Mouse (Mus musculus): ENCODE data around the gene Tmem165. TPM values are rescaled to one million over a fixed set of nuclear protein-coding genes. Genes with fewer than 3 reads are reported as not detected.
A peak's percentile ranks its signal among the peaks of the same experiment; 100 is the strongest.

The Tmem165 gene
- total and polyA plus RNA-seq, 2 experiments = 11.0 to 15.1 TPM

DNA sequence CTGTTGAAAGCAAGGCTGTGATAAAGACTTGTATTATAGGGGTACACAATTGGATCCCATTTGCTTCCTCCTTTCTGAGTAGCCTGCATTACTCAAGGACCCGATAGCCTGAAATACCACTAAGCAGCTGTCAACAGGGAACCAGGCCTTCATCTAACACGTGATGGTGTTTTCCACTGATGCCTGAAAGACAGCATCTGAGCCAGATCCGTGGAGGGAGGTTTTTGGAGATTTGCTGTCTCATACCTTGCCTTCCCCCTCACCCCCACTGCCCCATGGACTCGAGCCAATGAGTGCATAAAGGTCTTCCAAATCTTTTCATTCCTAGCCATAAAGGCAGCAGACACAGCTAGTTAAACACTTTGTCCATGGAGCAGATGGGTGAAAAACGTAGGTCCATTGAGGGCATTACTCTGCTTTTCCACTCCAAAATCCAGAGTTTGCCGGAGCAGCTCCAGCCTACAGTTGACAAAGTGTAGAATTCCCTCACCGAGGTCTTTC is 44.5 kb upstream of the Tmem165 start:
- H3K27me3 ChIP-seq (ENCODE audit: control insufficient read depth, insufficient read depth, low read length) = no peaks in the 10 kb centered on the region
- H3K4me3 ChIP-seq (ENCODE audit: insufficient read depth, low read depth, low read length) = no peak overlapping the region
- H3K36me3 ChIP-seq (ENCODE audit: control insufficient read depth, insufficient read depth, low read length) = no peaks in the 10 kb centered on the region
- H3K27ac ChIP-seq (replicated peaks; ENCODE audit: insufficient read depth, low read depth, low read length) = no peak overlapping the region
- no peak overlapping the region for H3K9ac ChIP-seq (ENCODE audit: low read depth, low read length)
- DNase-seq (ENCODE audit: extremely low read depth, low read depth, low spot score) = no peak
- WGBS = 63% methylated on average over 7 of the region's 7 CpGs
- H3K4me1 ChIP-seq (ENCODE audit: control insufficient read depth, insufficient read depth, low read length) = peaks cover 3% of the 10 kb centered on the region; the same call in 1 of the 2 replicates
- no peak for TF ChIP-seq POLR2A (IDR thresholded peaks at IDR 0.05; ENCODE audit: extremely low read depth, insufficient read depth, low read length)
- no peak for TF ChIP-seq CTCF (IDR thresholded peaks at IDR 0.05; ENCODE audit: low read depth, low read length)
- H3K79me2 ChIP-seq (ENCODE audit: control insufficient read depth, insufficient read depth, low read length) = no peaks in the 10 kb centered on the region

DNA sequence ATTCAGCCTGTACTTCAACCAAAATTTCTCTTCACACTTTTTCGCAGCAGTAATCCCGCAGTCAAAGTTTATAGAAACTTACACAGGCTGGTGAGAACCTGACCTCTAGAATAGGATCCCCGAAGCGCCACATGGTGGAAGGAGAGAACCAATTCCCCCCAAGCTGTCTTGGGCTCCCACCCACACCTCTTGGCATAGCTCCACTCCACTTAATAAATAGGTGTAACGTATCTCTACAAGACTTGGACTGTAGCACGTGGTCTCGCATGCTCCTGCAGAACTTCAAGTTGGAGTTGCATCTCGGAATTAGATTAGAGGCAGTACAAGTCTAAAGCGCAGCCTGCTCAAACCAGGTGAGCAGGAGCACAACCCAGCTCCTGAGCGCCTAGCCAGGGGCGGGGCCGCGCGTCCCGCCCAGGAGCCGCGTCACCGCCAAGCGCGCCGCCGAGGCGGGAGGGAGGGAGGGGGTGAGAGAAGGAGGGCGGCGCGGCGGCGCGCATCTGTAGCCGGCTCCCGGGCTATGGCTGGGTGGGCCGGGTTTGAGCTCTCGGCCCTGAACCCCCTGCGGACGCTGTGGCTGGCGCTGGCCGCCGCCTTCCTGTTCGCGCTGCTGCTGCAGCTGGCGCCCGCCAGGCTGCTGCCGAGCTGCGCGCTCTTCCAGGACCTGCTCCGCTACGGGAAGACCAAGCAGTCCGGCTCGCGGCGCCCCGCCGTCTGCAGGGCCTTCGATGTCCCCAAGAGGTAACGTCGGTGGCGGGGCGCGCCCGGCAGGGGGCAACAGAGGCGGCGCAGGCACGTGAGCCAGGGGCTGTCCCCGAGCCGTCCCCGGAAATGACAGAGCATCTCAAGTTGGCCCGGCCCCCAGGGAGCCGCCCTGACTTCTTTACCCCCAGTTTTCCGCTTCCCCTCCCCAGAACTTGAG is 43.6 kb upstream of the Tmem165 start, which contains the start of gene Srd5a3:
Gene Srd5a3, plus strand, starts transcription at position 464 of the 922 bp plus-strand sequence.
- peak within 1 kb of the TSS; percentile 84 for H3K27ac ChIP-seq (replicated peaks; ENCODE audit: insufficient read depth, low read depth, low read length)
- no peaks in the 10 kb centered on the region for H3K36me3 ChIP-seq (ENCODE audit: control insufficient read depth, insufficient read depth, low read length)
- H3K4me1 ChIP-seq (ENCODE audit: control insufficient read depth, insufficient read depth, low read length) = peaks cover 3% of the 10 kb centered on the region; the same call in 1 of the 2 replicates
- peak within 1 kb of the TSS; percentile 83 for H3K4me3 ChIP-seq (ENCODE audit: insufficient read depth, low read depth, low read length)
- TF ChIP-seq CTCF (IDR thresholded peaks at IDR 0.05; ENCODE audit: low read depth, low read length) (peak; percentile 73), POLR2A (IDR thresholded peaks at IDR 0.05; ENCODE audit: extremely low read depth, insufficient read depth, low read length) (peak; percentile 79)
- no peaks in the 10 kb centered on the region for H3K79me2 ChIP-seq (ENCODE audit: control insufficient read depth, insufficient read depth, low read length)
- H3K27me3 ChIP-seq (ENCODE audit: control insufficient read depth, insufficient read depth, low read length) = no peaks in the 10 kb centered on the region
- WGBS = 3% methylated on average over 52 of the region's 69 CpGs
- peak; percentile 69 for DNase-seq (ENCODE audit: extremely low read depth, low read depth, low spot score)
- peak within 1 kb of the TSS; percentile 91 for H3K9ac ChIP-seq (ENCODE audit: low read depth, low read length)

DNA sequence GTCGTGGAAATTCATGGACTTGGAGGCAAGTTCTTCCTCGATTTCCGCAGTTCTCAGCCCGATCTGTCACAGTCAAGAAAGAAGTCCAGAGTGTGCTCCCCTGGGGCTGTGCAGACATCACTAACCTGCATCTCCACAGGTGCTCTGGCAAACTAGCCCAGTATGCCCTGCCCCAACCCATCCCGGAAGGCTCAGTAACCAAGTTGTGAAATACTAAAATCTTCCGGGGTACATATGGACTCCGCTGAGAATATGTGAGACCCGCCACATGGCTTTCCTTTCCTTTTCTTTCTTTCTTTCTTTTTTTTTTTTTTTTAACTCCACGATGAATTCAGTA is 43.0 kb upstream of the Tmem165 start:
- TF ChIP-seq CTCF (IDR thresholded peaks at IDR 0.05; ENCODE audit: low read depth, low read length) = no peak
- TF ChIP-seq POLR2A (IDR thresholded peaks at IDR 0.05; ENCODE audit: extremely low read depth, insufficient read depth, low read length) = no peak
- Histone ChIP-seq H3K36me3 (ENCODE audit: control insufficient read depth, insufficient read depth, low read length) (no peaks in the 10 kb centered on the region), H3K79me2 (ENCODE audit: control insufficient read depth, insufficient read depth, low read length) (no peaks in the 10 kb centered on the region), H3K4me1 (ENCODE audit: control insufficient read depth, insufficient read depth, low read length) (peaks cover 3% of the 10 kb centered on the region; the same call in 1 of the 2 replicates), H3K27ac (replicated peaks; ENCODE audit: insufficient read depth, low read depth, low read length) (peak overlapping the region; percentile 37), H3K27me3 (ENCODE audit: control insufficient read depth, insufficient read depth, low read length) (no peaks in the 10 kb centered on the region), H3K9ac (ENCODE audit: low read depth, low read length) (peak overlapping the region; percentile 91), H3K4me3 (ENCODE audit: insufficient read depth, low read depth, low read length) (peak overlapping the region; percentile 83)
- WGBS = 10% methylated on average over 9 of the region's 9 CpGs
- no peak for DNase-seq (ENCODE audit: extremely low read depth, low read depth, low spot score)

DNA sequence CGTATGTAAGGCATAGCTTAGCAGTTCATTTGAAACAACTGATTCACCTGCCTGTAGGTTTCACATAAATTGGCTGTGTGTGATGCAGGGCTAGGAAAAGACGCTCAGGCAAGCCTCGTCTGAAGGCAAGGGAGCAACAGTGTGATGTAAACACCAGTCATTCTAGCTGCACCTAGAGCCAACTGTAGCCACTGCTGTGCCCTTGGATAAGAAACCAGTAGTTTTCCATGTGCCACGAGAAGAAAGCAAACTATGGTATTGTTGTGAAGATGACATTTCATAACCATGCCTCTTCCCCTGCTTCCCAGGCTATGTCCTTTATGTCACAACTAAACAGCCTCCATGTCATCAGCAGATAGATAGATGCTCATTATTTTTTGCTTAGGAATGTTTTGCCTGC is 40.3 kb upstream of the Tmem165 start:
- Histone ChIP-seq H3K79me2 (ENCODE audit: control insufficient read depth, insufficient read depth, low read length) (no peaks in the 10 kb centered on the region), H3K27ac (replicated peaks; ENCODE audit: insufficient read depth, low read depth, low read length) (no peak overlapping the region), H3K36me3 (ENCODE audit: control insufficient read depth, insufficient read depth, low read length) (no peaks in the 10 kb centered on the region), H3K4me3 (ENCODE audit: insufficient read depth, low read depth, low read length) (no peak overlapping the region), H3K4me1 (ENCODE audit: control insufficient read depth, insufficient read depth, low read length) (peaks cover 3% of the 10 kb centered on the region; the same call in 1 of the 2 replicates), H3K9ac (ENCODE audit: low read depth, low read length) (no peak overlapping the region), H3K27me3 (ENCODE audit: control insufficient read depth, insufficient read depth, low read length) (no peaks in the 10 kb centered on the region)
- WGBS = 89% methylated on average over 4 of the region's 4 CpGs
- no peak for TF ChIP-seq CTCF (IDR thresholded peaks at IDR 0.05; ENCODE audit: low read depth, low read length)
- TF ChIP-seq POLR2A (IDR thresholded peaks at IDR 0.05; ENCODE audit: extremely low read depth, insufficient read depth, low read length) = no peak
- DNase-seq (ENCODE audit: extremely low read depth, low read depth, low spot score) = no peak

DNA sequence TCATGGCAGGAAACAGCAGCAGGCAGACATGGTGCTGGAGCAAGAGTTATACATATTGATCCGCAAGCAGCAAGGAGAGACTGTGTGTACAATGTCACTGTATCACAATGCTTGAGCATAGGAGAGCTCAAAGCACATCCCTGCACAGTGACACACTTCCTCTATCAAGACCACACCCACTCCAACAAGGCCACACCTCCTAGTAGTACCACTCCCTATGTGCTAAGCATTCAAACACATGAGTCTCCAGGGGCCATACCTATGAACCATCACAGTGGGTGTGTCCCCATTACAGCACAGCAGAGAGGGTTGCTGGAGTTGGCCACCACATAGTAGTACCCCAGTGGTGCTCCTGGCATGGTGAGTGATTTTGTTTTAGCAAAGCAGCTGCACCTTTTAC is 37.3 kb upstream of the Tmem165 start:
- H3K36me3 ChIP-seq (ENCODE audit: control insufficient read depth, insufficient read depth, low read length) = peaks cover 7% of the 10 kb centered on the region; the same call in 1 of the 2 replicates
- WGBS = 97% methylated on average over 1 of the region's 1 CpGs
- H3K27me3 ChIP-seq (ENCODE audit: control insufficient read depth, insufficient read depth, low read length) = no peaks in the 10 kb centered on the region
- H3K4me3 ChIP-seq (ENCODE audit: insufficient read depth, low read depth, low read length) = no peak overlapping the region
- H3K9ac ChIP-seq (ENCODE audit: low read depth, low read length) = no peak overlapping the region
- H3K4me1 ChIP-seq (ENCODE audit: control insufficient read depth, insufficient read depth, low read length) = no peaks in the 10 kb centered on the region
- TF ChIP-seq POLR2A (IDR thresholded peaks at IDR 0.05; ENCODE audit: extremely low read depth, insufficient read depth, low read length) (no peak), CTCF (IDR thresholded peaks at IDR 0.05; ENCODE audit: low read depth, low read length) (no peak)
- H3K79me2 ChIP-seq (ENCODE audit: control insufficient read depth, insufficient read depth, low read length) = no peaks in the 10 kb centered on the region
- H3K27ac ChIP-seq (replicated peaks; ENCODE audit: insufficient read depth, low read depth, low read length) = no peak overlapping the region
- no peak for DNase-seq (ENCODE audit: extremely low read depth, low read depth, low spot score)
